Mouse (Mus musculus) forebrain, embryonic 11.5 days (tissue): ENCODE data around the gene Creb3l2. TPM values are rescaled to one million over a fixed set of nuclear protein-coding genes. Genes with fewer than 3 reads are reported as not detected.

Experiments
- ATAC-seq: fragments of 200-750 bp; cut with Nextera tagmentation; replicated peaks from 2 replicates; pipeline ENCODE4 v1.8.0; 2017; ENCODE audit warnings: moderate TSS enrichment; ENCODE audit not compliant: low FRiP score
- DNase-seq: peaks from one replicate; pipeline ENCODE4 v3.0.0-alpha.2; 2017; ENCODE audit warnings: low spot score
- H3K27ac ChIP-seq: fragments of 300-500 bp; sonication (generic); 2 replicates; pipeline ENCODE4 v1.5.1; 2014; ENCODE audit warnings: low read depth, low read length
- H3K27me3 ChIP-seq: fragments of 300-500 bp; sonication (generic); 2 replicates; pipeline ENCODE4 v1.6.1; 2014; ENCODE audit warnings: mild to moderate bottlenecking, low read length, mixed read lengths; ENCODE audit not compliant: control insufficient read depth, insufficient read depth
- H3K36me3 ChIP-seq: fragments of 300-500 bp; sonication (generic); 2 replicates; pipeline ENCODE4 v1.6.1; 2014; ENCODE audit warnings: mild to moderate bottlenecking, low read length, moderate library complexity, mixed read lengths; ENCODE audit not compliant: control insufficient read depth, insufficient read depth
- H3K4me1 ChIP-seq: fragments of 300-500 bp; sonication (generic); replicated peaks from 2 replicates; pipeline ENCODE4 v1.6.1; 2014; ENCODE audit warnings: low read length, mixed read lengths; ENCODE audit not compliant: control insufficient read depth, insufficient read depth
- H3K4me2 ChIP-seq: fragments of 300-500 bp; sonication (generic); 2 replicates; pipeline ENCODE4 v1.6.1; 2014; ENCODE audit warnings: low read depth, mild to moderate bottlenecking, low read length, moderate library complexity, mixed read lengths; ENCODE audit not compliant: severe bottlenecking
- H3K4me3 ChIP-seq: fragments of 300-500 bp; sonication (generic); 2 replicates; pipeline ENCODE4 v1.5.1; 2014; ENCODE audit warnings: low read depth, low read length
- H3K9ac ChIP-seq: fragments of 300-500 bp; sonication (generic); 2 replicates; pipeline ENCODE4 v1.6.1; 2014; ENCODE audit warnings: low read length
- H3K9me3 ChIP-seq: fragments of 300-500 bp; sonication (generic); 2 replicates; pipeline ENCODE4 v1.6.1; 2016; ENCODE audit warnings: low read length, mixed read lengths; ENCODE audit not compliant: control insufficient read depth
- whole genome bisulfite sequencing: fragments of 180-500 bp; shearing (Covaris S2); extraction: QIAGEN DNeasy Blood & Tissue Kit; methylation state at CpG from one replicate; pipeline ENCODE4 v1.1.7; 2014; 5-methylcytosine and 5-hydroxymethylcytosine counted together
- polyA plus RNA-seq: library from polyadenylated mRNA; unstranded; fragments of >200 nt; fragmentation: Nextera tagmentation; extraction: Ambion mirVana; gene quantifications from 2 replicates; pipeline ENCODE4 v1.2.1, GENCODE M21; 2014

Creb3l2 gene
- polyA plus RNA-seq, 1 experiment from 2014 or later = 6.9 TPM

GRCm38 (mm10) chr6:37310601-37311000 lies 131.3 kb downstream of the Creb3l2 start:
- Histone ChIP-seq H3K4me2 (no peak overlapping the region), H3K9me3 (no peaks in the 10 kb centered on the region), H3K36me3 (no peaks in the 10 kb centered on the region), H3K4me1 (no peaks in the 10 kb centered on the region), H3K4me3 (no peak overlapping the region), H3K9ac (no peak overlapping the region), H3K27me3 (no peaks in the 10 kb centered on the region), H3K27ac (no peak overlapping the region)
- DNase-seq (no peak), ATAC-seq (no peak)
- WGBS = 87% methylated on average over 4 of the region's 4 CpGs

- H3K4me2 ChIP-seq = no peak overlapping the region
- H3K9me3 ChIP-seq = no peaks in the 10 kb centered on the region
- no peaks in the 10 kb centered on the region for H3K36me3 ChIP-seq
- no peak for ATAC-seq
- no peaks in the 10 kb centered on the region for H3K4me1 ChIP-seq
- peaks cover 1% of the 10 kb centered on the region for H3K27me3 ChIP-seq
- 100% methylated on average over 1 of the region's 1 CpGs for WGBS
- H3K9ac ChIP-seq = no peak overlapping the region
- no peak overlapping the region for H3K4me3 ChIP-seq
- no peak overlapping the region for H3K27ac ChIP-seq
- no peak for DNase-seq
These were observed 135.3 kb downstream of the Creb3l2 start for GRCm38 (mm10) chr6:37306616-37307015.

GRCm38 (mm10) chr6:37300492-37300891 lies 141.5 kb downstream of the Creb3l2 start:
- Histone ChIP-seq H3K27ac (no peak overlapping the region), H3K9me3 (no peaks in the 10 kb centered on the region), H3K36me3 (no peaks in the 10 kb centered on the region), H3K4me2 (peak overlapping the region; percentile 93), H3K4me3 (peak overlapping the region; percentile 72), H3K27me3 (peaks cover 14% of the 10 kb centered on the region), H3K9ac (peak overlapping the region; percentile 79), H3K4me1 (peaks cover 8% of the 10 kb centered on the region; the same call in 1 of the 2 replicates)
- ATAC-seq (no peak), DNase-seq (no peak)
- WGBS = 8% methylated on average over 13 of the region's 13 CpGs

- DNase-seq = peak; percentile 90
- Histone ChIP-seq H3K27me3 (peaks cover 14% of the 10 kb centered on the region), H3K36me3 (no peaks in the 10 kb centered on the region), H3K9me3 (no peaks in the 10 kb centered on the region), H3K4me1 (peaks cover 8% of the 10 kb centered on the region; the same call in 1 of the 2 replicates), H3K4me2 (peak within 1 kb of the TSS; percentile 93), H3K27ac (no peak within 1 kb of the TSS), H3K4me3 (peak within 1 kb of the TSS; percentile 72), H3K9ac (peak within 1 kb of the TSS; percentile 79)
- under 1% methylated on average over 53 of the region's 65 CpGs for WGBS
- peak; percentile 97 for ATAC-seq
These were observed 142.2 kb downstream of the Creb3l2 start, which contains the start of gene Dgki for GRCm38 (mm10) chr6:37299562-37300390. Gene Dgki, minus strand, starts transcription at chr6:37300184.

GRCm38 (mm10) chr6:37298982-37299381 lies 143.0 kb downstream of the Creb3l2 start:
- ATAC-seq (no peak), DNase-seq (no peak)
- Histone ChIP-seq H3K27ac (no peak overlapping the region), H3K9ac (peak overlapping the region; percentile 79), H3K9me3 (no peaks in the 10 kb centered on the region), H3K4me3 (peak overlapping the region; percentile 72), H3K36me3 (no peaks in the 10 kb centered on the region), H3K4me2 (peak overlapping the region; percentile 93), H3K4me1 (peaks cover 8% of the 10 kb centered on the region; the same call in 1 of the 2 replicates), H3K27me3 (peaks cover 14% of the 10 kb centered on the region)
- WGBS = 24% methylated on average over 4 of the region's 4 CpGs

GRCm38 (mm10) chr6:37297744-37298482 lies 144.0 kb downstream of the Creb3l2 start:
- 45% methylated on average over 8 of the region's 8 CpGs for WGBS

GRCm38 (mm10) chr6:37292068-37292467 lies 149.9 kb downstream of the Creb3l2 start:
- Histone ChIP-seq H3K4me3 (no peak overlapping the region), H3K27ac (no peak overlapping the region), H3K27me3 (no peaks in the 10 kb centered on the region), H3K4me1 (no peaks in the 10 kb centered on the region), H3K4me2 (no peak overlapping the region), H3K9me3 (no peaks in the 10 kb centered on the region), H3K36me3 (no peaks in the 10 kb centered on the region), H3K9ac (no peak overlapping the region)
- ATAC-seq (no peak), DNase-seq (no peak)
- 72% methylated on average over 2 of the region's 2 CpGs for WGBS

More at GRCm38 (mm10) chr6:37297744-37298482, 144.0 kb downstream of the Creb3l2 start:
- Histone ChIP-seq H3K9ac (no peak overlapping the region), H3K4me1 (peaks cover 8% of the 10 kb centered on the region; the same call in 1 of the 2 replicates), H3K27ac (no peak overlapping the region), H3K4me3 (no peak overlapping the region), H3K4me2 (no peak overlapping the region), H3K36me3 (no peaks in the 10 kb centered on the region), H3K9me3 (no peaks in the 10 kb centered on the region), H3K27me3 (peaks cover 14% of the 10 kb centered on the region)
- no peak for DNase-seq
- no peak for ATAC-seq

GRCm38 (mm10) chr6:37291171-37291570 lies 150.8 kb downstream of the Creb3l2 start:
- H3K9ac ChIP-seq = no peak overlapping the region
- H3K4me3 ChIP-seq = no peak overlapping the region
- H3K4me2 ChIP-seq = no peak overlapping the region
- H3K4me1 ChIP-seq = no peaks in the 10 kb centered on the region
- ATAC-seq (no peak), DNase-seq (no peak)
- 93% methylated on average over 1 of the region's 1 CpGs for WGBS
- no peak overlapping the region for H3K27ac ChIP-seq
- H3K27me3 ChIP-seq = no peaks in the 10 kb centered on the region
- H3K9me3 ChIP-seq = no peaks in the 10 kb centered on the region
- no peaks in the 10 kb centered on the region for H3K36me3 ChIP-seq
